Mouse (Mus musculus): ENCODE measurements around the gene Epc2. TPM values are rescaled to one million over a fixed set of nuclear protein-coding genes. Genes with fewer than 3 reads are reported as not detected.

The Epc2 gene
- polyA plus RNA-seq, 1 experiment, result 3.9 TPM

DNA sequence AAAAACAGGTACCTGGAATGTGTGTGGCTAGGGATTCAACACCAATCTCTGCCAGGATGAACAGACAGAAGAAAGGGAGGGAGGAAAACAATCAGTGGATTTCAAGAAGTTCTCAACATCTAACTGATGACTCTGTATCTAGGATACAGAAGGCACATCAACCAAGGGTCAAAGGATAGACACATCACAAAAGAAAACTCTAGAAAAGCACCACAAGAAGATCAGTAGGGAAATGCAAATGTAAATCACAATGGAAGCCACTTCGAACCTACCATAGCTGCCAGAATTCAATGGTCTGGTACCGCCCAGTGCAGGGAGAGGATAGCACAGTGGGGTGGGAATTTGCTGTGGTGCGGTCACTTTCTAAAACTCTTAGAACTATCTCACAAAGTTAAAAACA lies 122.0 kb downstream of the Epc2 start:
- Histone ChIP-seq H3K36me3 (ENCODE audit: control insufficient read depth, insufficient read depth, low read length) (no peaks in the 10 kb centered on the region), H3K4me3 (ENCODE audit: low read depth, low read length) (no peak overlapping the region), H3K4me1 (ENCODE audit: control insufficient read depth, insufficient read depth, insufficient read length, low read length) (no peaks in the 10 kb centered on the region), H3K27me3 (ENCODE audit: control insufficient read depth, insufficient read depth, low read length) (no peaks in the 10 kb centered on the region), H3K27ac (ENCODE audit: insufficient read depth, low read depth, low read length) (no peak overlapping the region)
- TF ChIP-seq POLR2A (IDR thresholded peaks at IDR 0.05; ENCODE audit: low read depth, low read length), result no peak
- TF ChIP-seq CTCF (IDR thresholded peaks at IDR 0.05; ENCODE audit: extremely low read depth, insufficient read length, insufficient replicate concordance, low read depth, low read length), result no peak
- WGBS, result 93% methylated on average over 3 of the region's 3 CpGs

DNA sequence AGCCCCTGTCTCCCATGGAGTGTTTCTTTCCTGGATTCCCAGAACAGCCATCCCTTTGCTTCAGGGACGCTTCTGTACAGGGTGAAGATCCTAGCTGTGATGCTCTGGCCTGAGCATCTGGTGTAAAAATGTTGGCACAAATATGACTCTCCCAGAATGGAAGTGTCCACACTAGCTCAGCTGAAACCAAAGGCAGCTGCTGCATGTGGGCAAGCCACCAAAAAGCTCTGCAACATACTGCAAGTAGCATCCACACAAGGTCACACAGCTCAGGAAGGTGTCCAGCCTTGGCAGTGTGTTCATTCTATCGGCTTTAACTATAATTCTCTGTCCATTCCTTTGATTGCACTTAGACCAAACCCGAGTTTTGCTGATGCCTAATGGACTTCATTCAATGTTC lies 129.3 kb downstream of the Epc2 start:
- no peak for TF ChIP-seq CTCF (IDR thresholded peaks at IDR 0.05; ENCODE audit: extremely low read depth, insufficient read length, insufficient replicate concordance, low read depth, low read length)
- no peak for TF ChIP-seq POLR2A (IDR thresholded peaks at IDR 0.05; ENCODE audit: low read depth, low read length)
- H3K27me3 ChIP-seq (ENCODE audit: control insufficient read depth, insufficient read depth, low read length), result no peaks in the 10 kb centered on the region
- no peak overlapping the region for H3K27ac ChIP-seq (ENCODE audit: insufficient read depth, low read depth, low read length)
- H3K36me3 ChIP-seq (ENCODE audit: control insufficient read depth, insufficient read depth, low read length), result no peaks in the 10 kb centered on the region
- no peaks in the 10 kb centered on the region for H3K4me1 ChIP-seq (ENCODE audit: control insufficient read depth, insufficient read depth, insufficient read length, low read length)
- 77% methylated on average over 3 of the region's 3 CpGs for WGBS
- H3K4me3 ChIP-seq (ENCODE audit: low read depth, low read length), result no peak overlapping the region

DNA sequence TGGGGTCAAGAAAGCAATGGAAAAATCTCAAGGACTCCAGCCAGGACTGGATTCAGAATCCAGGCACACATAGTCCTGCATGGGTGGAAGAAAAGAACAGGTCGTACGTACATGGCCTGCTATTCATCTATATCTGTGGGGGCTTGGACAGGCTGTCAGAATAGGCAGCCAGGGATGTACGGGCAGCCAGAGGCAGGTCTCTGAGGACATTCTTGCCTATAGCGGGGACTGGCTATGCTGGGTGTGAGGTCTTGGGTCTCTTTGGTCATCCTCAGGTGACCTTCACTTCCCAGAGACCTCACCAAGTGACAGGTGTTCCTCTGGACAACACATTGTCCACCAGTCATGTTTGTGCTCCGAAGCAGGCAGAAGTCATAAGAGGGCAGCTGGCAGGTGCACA lies 131.3 kb downstream of the Epc2 start:
- WGBS, result 88% methylated on average over 5 of the region's 5 CpGs
- Histone ChIP-seq H3K4me1 (ENCODE audit: control insufficient read depth, insufficient read depth, insufficient read length, low read length) (no peaks in the 10 kb centered on the region), H3K27ac (ENCODE audit: insufficient read depth, low read depth, low read length) (no peak overlapping the region), H3K4me3 (ENCODE audit: low read depth, low read length) (no peak overlapping the region), H3K27me3 (ENCODE audit: control insufficient read depth, insufficient read depth, low read length) (no peaks in the 10 kb centered on the region), H3K36me3 (ENCODE audit: control insufficient read depth, insufficient read depth, low read length) (no peaks in the 10 kb centered on the region)
- no peak for TF ChIP-seq POLR2A (IDR thresholded peaks at IDR 0.05; ENCODE audit: low read depth, low read length)
- TF ChIP-seq CTCF (IDR thresholded peaks at IDR 0.05; ENCODE audit: extremely low read depth, insufficient read length, insufficient replicate concordance, low read depth, low read length), result no peak

DNA sequence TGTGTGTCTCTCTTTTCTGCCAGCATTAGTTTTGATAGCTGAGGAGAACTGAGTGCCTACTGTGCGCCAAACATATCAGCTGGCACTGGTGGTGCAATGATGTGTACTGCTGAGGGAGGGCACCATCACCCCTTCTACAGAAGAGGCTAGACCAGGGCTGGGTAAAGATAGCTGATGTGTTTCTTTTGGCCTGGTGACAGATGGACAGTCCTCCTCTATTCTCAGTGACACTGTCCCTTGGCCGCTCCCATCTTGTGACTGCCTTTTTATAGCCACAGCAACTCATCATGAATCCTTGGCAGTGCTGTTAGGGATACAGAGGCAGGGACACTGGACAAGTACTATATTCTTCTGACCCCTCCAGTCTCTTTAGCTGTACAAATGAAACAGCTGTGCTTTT lies 132.0 kb downstream of the Epc2 start:
- no peaks in the 10 kb centered on the region for H3K27me3 ChIP-seq (ENCODE audit: control insufficient read depth, insufficient read depth, low read length)
- no peak overlapping the region for H3K27ac ChIP-seq (ENCODE audit: insufficient read depth, low read depth, low read length)
- H3K36me3 ChIP-seq (ENCODE audit: control insufficient read depth, insufficient read depth, low read length), result no peaks in the 10 kb centered on the region
- WGBS, result 92% methylated on average over 2 of the region's 2 CpGs
- H3K4me1 ChIP-seq (ENCODE audit: control insufficient read depth, insufficient read depth, insufficient read length, low read length), result no peaks in the 10 kb centered on the region
- no peak for TF ChIP-seq CTCF (IDR thresholded peaks at IDR 0.05; ENCODE audit: extremely low read depth, insufficient read length, insufficient replicate concordance, low read depth, low read length)
- no peak for TF ChIP-seq POLR2A (IDR thresholded peaks at IDR 0.05; ENCODE audit: low read depth, low read length)
- H3K4me3 ChIP-seq (ENCODE audit: low read depth, low read length), result no peak overlapping the region

DNA sequence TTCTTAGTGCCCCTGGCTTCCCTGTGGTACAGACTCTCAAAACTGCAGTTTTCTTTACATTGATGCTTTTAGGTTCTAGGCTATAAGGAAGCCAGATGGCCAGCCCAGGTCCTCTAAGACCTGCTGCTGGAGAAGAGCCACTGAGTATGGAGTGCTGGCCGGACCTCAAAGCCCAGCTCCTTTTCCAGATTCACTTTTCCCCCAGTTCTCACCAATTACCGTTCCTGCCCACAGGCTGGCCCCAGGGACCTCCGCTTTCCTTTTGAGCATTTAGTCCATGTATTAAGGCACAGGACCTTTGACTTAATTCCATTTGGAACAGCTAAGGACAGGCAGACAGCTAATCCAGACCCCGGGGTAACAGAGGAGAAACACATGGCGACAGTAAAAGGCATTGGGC lies 139.2 kb downstream of the Epc2 start:
- TF ChIP-seq CTCF (IDR thresholded peaks at IDR 0.05; ENCODE audit: extremely low read depth, insufficient read length, insufficient replicate concordance, low read depth, low read length) (no peak), POLR2A (IDR thresholded peaks at IDR 0.05; ENCODE audit: low read depth, low read length) (no peak)
- Histone ChIP-seq H3K4me3 (ENCODE audit: low read depth, low read length) (no peak overlapping the region), H3K4me1 (ENCODE audit: control insufficient read depth, insufficient read depth, insufficient read length, low read length) (no peaks in the 10 kb centered on the region), H3K27me3 (ENCODE audit: control insufficient read depth, insufficient read depth, low read length) (no peaks in the 10 kb centered on the region), H3K27ac (ENCODE audit: insufficient read depth, low read depth, low read length) (no peak overlapping the region), H3K36me3 (ENCODE audit: control insufficient read depth, insufficient read depth, low read length) (no peaks in the 10 kb centered on the region)
- WGBS, result 73% methylated on average over 5 of the region's 5 CpGs

DNA sequence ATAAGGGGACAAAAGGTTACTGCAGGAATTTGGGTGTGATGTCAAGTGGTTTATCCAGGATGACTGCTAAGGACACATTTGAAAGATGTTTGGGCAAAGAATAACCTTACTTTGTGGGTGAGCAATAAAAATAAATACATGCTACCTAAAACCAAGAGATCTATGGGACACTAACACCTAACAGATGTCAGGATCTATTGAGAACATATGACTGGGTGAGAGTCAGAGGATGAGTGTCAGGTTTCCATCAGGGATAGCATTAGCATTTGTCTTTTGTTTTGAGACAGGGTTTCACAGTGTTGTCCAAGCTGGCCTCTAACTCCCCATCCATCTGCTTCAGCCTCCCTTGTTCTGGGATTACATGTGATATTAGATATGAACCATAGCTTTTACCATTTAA lies 141.6 kb downstream of the Epc2 start:
- Histone ChIP-seq H3K36me3 (ENCODE audit: control insufficient read depth, insufficient read depth, low read length) (no peaks in the 10 kb centered on the region), H3K4me3 (ENCODE audit: low read depth, low read length) (no peak overlapping the region), H3K27ac (ENCODE audit: insufficient read depth, low read depth, low read length) (no peak overlapping the region), H3K27me3 (ENCODE audit: control insufficient read depth, insufficient read depth, low read length) (no peaks in the 10 kb centered on the region), H3K4me1 (ENCODE audit: control insufficient read depth, insufficient read depth, insufficient read length, low read length) (no peaks in the 10 kb centered on the region)
- TF ChIP-seq CTCF (IDR thresholded peaks at IDR 0.05; ENCODE audit: extremely low read depth, insufficient read length, insufficient replicate concordance, low read depth, low read length), result no peak
- no peak for TF ChIP-seq POLR2A (IDR thresholded peaks at IDR 0.05; ENCODE audit: low read depth, low read length)

DNA sequence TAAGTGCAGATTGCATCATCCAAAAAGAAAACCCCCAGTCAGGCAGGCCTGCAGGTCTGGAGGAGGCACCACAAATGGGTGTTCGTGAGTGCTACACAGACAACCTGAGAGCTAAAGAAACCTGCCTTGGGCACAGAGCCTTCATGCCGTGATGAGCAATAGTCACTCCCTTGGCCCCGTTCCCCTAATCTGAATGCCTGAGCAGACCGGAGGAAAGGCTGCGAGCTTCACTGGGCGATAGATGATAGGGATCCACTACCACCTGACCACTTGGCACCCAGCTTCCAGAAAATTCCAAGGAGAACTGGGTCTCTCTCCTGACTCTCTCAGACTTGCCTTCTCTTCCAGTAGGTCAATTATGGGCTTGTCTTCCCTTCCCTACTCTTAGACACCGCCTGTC lies 143.6 kb downstream of the Epc2 start:
- Histone ChIP-seq H3K27ac (ENCODE audit: insufficient read depth, low read depth, low read length) (no peak overlapping the region), H3K27me3 (ENCODE audit: control insufficient read depth, insufficient read depth, low read length) (no peaks in the 10 kb centered on the region), H3K4me1 (ENCODE audit: control insufficient read depth, insufficient read depth, insufficient read length, low read length) (no peaks in the 10 kb centered on the region), H3K4me3 (ENCODE audit: low read depth, low read length) (no peak overlapping the region), H3K36me3 (ENCODE audit: control insufficient read depth, insufficient read depth, low read length) (no peaks in the 10 kb centered on the region)
- 78% methylated on average over 7 of the region's 7 CpGs for WGBS
- TF ChIP-seq CTCF (IDR thresholded peaks at IDR 0.05; ENCODE audit: extremely low read depth, insufficient read length, insufficient replicate concordance, low read depth, low read length) (no peak), POLR2A (IDR thresholded peaks at IDR 0.05; ENCODE audit: low read depth, low read length) (no peak)

DNA sequence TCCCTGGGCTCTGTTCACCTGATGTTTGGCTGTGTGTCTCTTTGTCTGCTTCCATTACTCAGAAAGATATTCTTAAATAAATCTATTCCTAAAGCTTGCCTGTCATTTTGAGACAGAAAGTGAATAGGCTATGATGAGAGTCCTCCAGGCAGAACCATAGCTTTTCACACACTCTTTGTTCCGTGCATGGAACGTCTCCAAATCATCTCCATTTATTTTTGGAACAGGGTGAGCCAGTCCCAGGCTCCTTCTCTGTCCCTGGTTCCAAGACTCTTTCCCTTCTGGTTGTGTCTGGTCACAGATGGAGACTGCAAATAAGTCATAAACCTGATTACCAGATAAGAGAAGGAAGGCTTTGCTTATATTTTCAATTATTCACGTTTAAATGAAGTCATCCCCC lies 145.0 kb downstream of the Epc2 start:
- Histone ChIP-seq H3K4me1 (ENCODE audit: control insufficient read depth, insufficient read depth, insufficient read length, low read length) (no peaks in the 10 kb centered on the region), H3K27me3 (ENCODE audit: control insufficient read depth, insufficient read depth, low read length) (no peaks in the 10 kb centered on the region), H3K36me3 (ENCODE audit: control insufficient read depth, insufficient read depth, low read length) (no peaks in the 10 kb centered on the region), H3K4me3 (ENCODE audit: low read depth, low read length) (no peak overlapping the region), H3K27ac (ENCODE audit: insufficient read depth, low read depth, low read length) (no peak overlapping the region)
- TF ChIP-seq CTCF (IDR thresholded peaks at IDR 0.05; ENCODE audit: extremely low read depth, insufficient read length, insufficient replicate concordance, low read depth, low read length) (no peak), POLR2A (IDR thresholded peaks at IDR 0.05; ENCODE audit: low read depth, low read length) (no peak)
- 57% methylated on average over 3 of the region's 3 CpGs for WGBS

All from small intestine, adult 2 months (tissue).